Mouse (Mus musculus) heart, adult 2 months (tissue): ENCODE results near the gene Nup93. TPM values are rescaled to one million over a fixed set of nuclear protein-coding genes. Genes with fewer than 3 reads are reported as not detected.
A peak's percentile ranks its signal among the peaks of the same experiment; 100 is the strongest.

Experiments
- DNase-seq, 2 experiments: peaks; one replicate each; pipeline ENCODE4 v3.0.0; 2021
- H3K27ac ChIP-seq: fragments of 200-600 bp; 2 replicates; pipeline ENCODE4 v1.8.1; 2022
- H3K27me3 ChIP-seq: fragments of 200-500 bp; 2 replicates; pipeline ENCODE4 v1.6.1; 2012; ENCODE audit warnings: mild to moderate bottlenecking, low read length, inconsistent platforms, mixed read lengths; ENCODE audit not compliant: control insufficient read depth, insufficient read depth
- H3K36me3 ChIP-seq: fragments of 200-500 bp; 2 replicates; pipeline ENCODE4 v1.6.1; 2012; ENCODE audit warnings: low read length, inconsistent platforms; ENCODE audit not compliant: control insufficient read depth, insufficient read depth
- H3K4me1 ChIP-seq: fragments of 200-500 bp; 2 replicates; pipeline ENCODE4 v1.6.1; 2011; ENCODE audit warnings: low read length; ENCODE audit not compliant: control insufficient read depth, insufficient read depth
- H3K4me3 ChIP-seq: fragments of 200-600 bp; 2 replicates; pipeline ENCODE4 v1.8.1; 2022
- H3K79me2 ChIP-seq: fragments of 200-500 bp; replicated peaks from 2 replicates; pipeline ENCODE4 v1.6.1; 2012; ENCODE audit warnings: mild to moderate bottlenecking, inconsistent platforms, low read length, moderate library complexity, mixed read lengths; ENCODE audit not compliant: control insufficient read depth, insufficient read depth
- H3K9ac ChIP-seq: fragments of 200-500 bp; 2 replicates; pipeline ENCODE4 v1.6.1; 2012; ENCODE audit warnings: low read depth, mild to moderate bottlenecking, control low read depth, inconsistent platforms, low read length, mixed read lengths
- CTCF ChIP-seq: fragments of 200-600 bp; IDR thresholded peaks from 2 replicates; pipeline ENCODE4 v1.8.1; 2022; ENCODE audit warnings: antibody characterized with exemption, mild to moderate bottlenecking, moderate library complexity
- EP300 ChIP-seq: fragments of 200-500 bp; IDR thresholded peaks from 2 replicates; pipeline ENCODE4 v1.6.1; 2011; ENCODE audit warnings: low read depth, low read length, control low read depth; ENCODE audit not compliant: insufficient read depth
- POLR2A ChIP-seq: fragments of 200-500 bp; IDR thresholded peaks from 2 replicates; pipeline ENCODE4 v1.6.1; 2011; ENCODE audit warnings: mild to moderate bottlenecking, low read depth, low read length, control low read depth; ENCODE audit not compliant: insufficient read depth
- WGBS: fragments of 180-500 bp; shearing (Covaris S2); methylation state at CpG from one replicate; pipeline ENCODE4 v1.1.7; 2018; 5-methylcytosine and 5-hydroxymethylcytosine counted together
- intact Hi-C: fragments of 180-260 bp; cut with DNase I; formaldehyde crosslinking; loops from one replicate; pipeline ENCODE4 v1.15.1; 2025
- polyA plus RNA-seq: library from polyadenylated mRNA; depleted of rRNA; stranded (reverse); fragments of >200 nt; gene quantifications from 2 replicates; pipeline ENCODE4 v1.2.3, GENCODE M21; 2012
- total RNA-seq, 2 experiments: library from RNA; stranded (reverse); gene quantifications; 2 replicates each; pipeline ENCODE4 v1.2.3; 2021

Gene Nup93
- total and polyA plus RNA-seq, 3 experiments = 11.7 to 15.5 (median 13.7) TPM

DNA sequence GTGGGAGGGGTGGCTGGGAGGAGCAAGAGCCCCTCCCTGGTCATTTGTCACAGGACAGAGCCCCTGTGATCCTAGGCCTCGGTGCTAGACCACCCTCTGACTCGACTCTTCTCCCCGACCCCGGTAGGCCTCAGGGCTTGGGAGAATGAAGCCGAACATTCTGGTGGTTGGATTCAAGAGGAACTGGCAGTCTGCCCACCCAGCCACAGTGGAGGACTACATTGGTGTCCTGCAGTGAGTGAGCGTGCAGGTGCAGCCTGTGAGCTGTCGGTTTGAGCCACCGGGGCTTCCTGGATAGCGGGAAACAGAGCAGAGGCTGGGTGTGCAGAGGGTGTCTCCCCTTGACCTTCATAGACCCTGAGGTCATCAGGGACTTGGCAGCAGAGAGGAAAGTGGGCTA, 134.1 kb downstream of the Nup93 start:
- H3K27me3 ChIP-seq = no peaks in the 10 kb centered on the region
- TF ChIP-seq CTCF = no peak
- TF ChIP-seq EP300 = no peak
- TF ChIP-seq POLR2A = no peak
- no peaks in the 10 kb centered on the region for H3K36me3 ChIP-seq
- WGBS = 66% methylated on average over 9 of the region's 9 CpGs
- H3K9ac ChIP-seq = no peak overlapping the region
- H3K27ac ChIP-seq = no peak overlapping the region
- no peak overlapping the region for H3K4me3 ChIP-seq
- H3K4me1 ChIP-seq = peaks cover 3% of the 10 kb centered on the region
- intact Hi-C loops = no loop called here
- no peak for DNase-seq
- no peaks in the 10 kb centered on the region for H3K79me2 ChIP-seq

DNA sequence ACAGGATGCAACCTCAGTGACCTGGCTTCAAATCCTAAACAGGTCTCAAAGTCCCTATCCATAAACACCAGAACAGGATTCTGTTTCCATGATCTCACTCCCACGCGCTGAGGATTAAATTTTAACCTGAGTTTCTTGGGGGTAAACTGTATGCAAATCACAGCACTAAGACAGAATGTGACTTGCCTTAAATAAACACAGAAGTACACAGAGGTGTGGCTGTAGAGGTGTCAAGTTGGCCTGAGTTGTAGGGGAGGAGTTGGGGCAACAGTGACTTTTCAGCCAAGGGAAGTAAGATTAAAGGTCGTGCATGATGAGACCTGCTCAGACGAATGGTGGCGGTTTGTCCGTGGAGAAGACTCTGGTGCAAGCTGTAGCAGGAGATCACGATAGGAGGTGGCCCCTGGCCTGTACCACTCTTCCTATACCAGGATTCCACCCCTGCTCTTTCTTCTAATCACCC, 139.7 kb downstream of the Nup93 start:
- H3K79me2 ChIP-seq = no peaks in the 10 kb centered on the region
- no peaks in the 10 kb centered on the region for H3K36me3 ChIP-seq
- H3K27ac ChIP-seq = peak overlapping the region; percentile 86
- H3K27me3 ChIP-seq = no peaks in the 10 kb centered on the region
- H3K9ac ChIP-seq = 0 out of 2 replicates have a peak overlapping the region, but pooled peaks have one; percentile 14
- 47% methylated on average over 7 of the region's 7 CpGs for WGBS
- no peak for DNase-seq
- H3K4me3 ChIP-seq = no peak overlapping the region
- peaks cover 16% of the 10 kb centered on the region for H3K4me1 ChIP-seq
- no peak for TF ChIP-seq CTCF
- 0 out of 2 replicates have a peak, but pooled peaks have one; percentile 17 for TF ChIP-seq EP300
- intact Hi-C loops = no loop called here

DNA sequence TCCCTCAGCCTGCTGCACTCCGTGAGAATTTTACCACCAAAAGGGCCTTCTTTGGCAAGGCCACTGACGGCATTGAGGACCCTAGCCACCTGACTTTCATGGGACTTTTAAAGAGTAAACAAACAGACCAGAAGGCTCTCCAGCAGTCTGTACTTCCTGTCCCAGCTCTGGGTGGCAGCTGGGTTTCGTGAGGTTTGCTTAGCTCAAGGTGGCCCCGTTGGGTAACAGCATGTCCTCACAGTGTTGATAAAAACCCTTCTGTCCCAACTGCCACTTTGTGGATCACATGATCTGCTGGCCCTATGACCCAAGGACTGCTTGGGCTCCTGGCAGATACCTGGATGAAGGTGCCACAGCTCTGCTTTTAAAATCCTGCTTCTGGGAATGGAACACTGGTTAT, 140.2 kb downstream of the Nup93 start:
- Histone ChIP-seq H3K9ac (0 out of 2 replicates have a peak overlapping the region, but pooled peaks have one; percentile 14), H3K79me2 (no peaks in the 10 kb centered on the region), H3K27ac (peak overlapping the region; percentile 86), H3K27me3 (no peaks in the 10 kb centered on the region), H3K4me1 (peaks cover 16% of the 10 kb centered on the region), H3K4me3 (no peak overlapping the region), H3K36me3 (no peaks in the 10 kb centered on the region)
- peak in 1 of 2 experiments; percentile 69 for DNase-seq
- TF ChIP-seq CTCF (no peak), EP300 (peak; percentile 96)
- intact Hi-C loops = no loop called here
- 33% methylated on average over 4 of the region's 4 CpGs for WGBS

DNA sequence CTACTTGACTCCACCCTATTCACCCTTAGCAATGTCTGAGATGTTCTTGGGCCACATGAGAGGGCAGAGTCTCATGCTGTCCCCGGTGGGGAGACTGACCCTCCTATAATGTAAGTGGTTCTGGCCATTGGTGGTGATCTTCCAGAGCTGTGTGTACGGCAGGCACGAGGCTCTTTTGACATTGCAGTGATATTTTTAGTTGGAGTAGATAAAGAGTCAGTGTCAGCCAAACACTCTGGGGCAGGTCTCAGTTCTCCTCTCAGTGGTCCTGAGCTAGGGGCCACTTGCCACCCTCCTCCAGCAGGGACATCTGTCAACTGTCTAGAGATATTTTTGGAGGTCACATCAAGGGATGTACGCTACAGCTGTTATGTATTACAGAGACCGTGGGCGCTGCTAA, 142.9 kb downstream of the Nup93 start:
- Histone ChIP-seq H3K36me3 (no peaks in the 10 kb centered on the region), H3K27ac (peak overlapping the region; percentile 83), H3K79me2 (no peaks in the 10 kb centered on the region), H3K4me3 (no peak overlapping the region), H3K4me1 (peaks cover 23% of the 10 kb centered on the region), H3K27me3 (no peaks in the 10 kb centered on the region), H3K9ac (peak overlapping the region; percentile 1; the same call in 1 of the 2 replicates)
- intact Hi-C loops = no loop called here
- TF ChIP-seq POLR2A (no peak), EP300 (peak; percentile 89)
- DNase-seq = peak in 1 of 2 experiments; percentile 49
- 50% methylated on average over 6 of the region's 6 CpGs for WGBS

DNA sequence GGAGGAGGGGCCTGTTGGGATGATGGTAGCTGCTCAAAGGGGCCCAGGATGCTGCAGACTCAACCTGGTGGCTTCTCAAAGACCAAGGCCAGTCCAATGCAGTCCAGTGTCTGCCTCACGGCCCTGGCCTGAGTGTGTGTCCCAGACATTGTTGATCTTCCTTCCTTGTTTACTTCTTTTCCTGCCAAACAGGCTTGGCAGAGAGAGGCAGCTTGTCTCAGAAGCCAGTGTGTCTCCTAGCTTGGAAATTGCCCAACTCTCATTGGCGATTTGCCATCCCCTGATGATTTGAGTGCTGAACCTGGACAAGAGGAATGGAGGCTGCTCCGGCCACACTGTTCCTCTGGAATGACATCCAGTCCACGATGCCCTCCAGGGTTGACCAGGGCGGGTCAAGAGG, 144.2 kb downstream of the Nup93 start:
- Histone ChIP-seq H3K4me1 (peaks cover 30% of the 10 kb centered on the region), H3K4me3 (no peak overlapping the region), H3K27me3 (no peaks in the 10 kb centered on the region), H3K79me2 (no peaks in the 10 kb centered on the region), H3K27ac (peak overlapping the region; percentile 83), H3K36me3 (no peaks in the 10 kb centered on the region), H3K9ac (no peak overlapping the region)
- intact Hi-C loops = no loop called here
- WGBS = 19% methylated on average over 5 of the region's 5 CpGs
- peak; percentile 82 to 85 for DNase-seq
- TF ChIP-seq CTCF = no peak
- peak; percentile 85 for TF ChIP-seq EP300

DNA sequence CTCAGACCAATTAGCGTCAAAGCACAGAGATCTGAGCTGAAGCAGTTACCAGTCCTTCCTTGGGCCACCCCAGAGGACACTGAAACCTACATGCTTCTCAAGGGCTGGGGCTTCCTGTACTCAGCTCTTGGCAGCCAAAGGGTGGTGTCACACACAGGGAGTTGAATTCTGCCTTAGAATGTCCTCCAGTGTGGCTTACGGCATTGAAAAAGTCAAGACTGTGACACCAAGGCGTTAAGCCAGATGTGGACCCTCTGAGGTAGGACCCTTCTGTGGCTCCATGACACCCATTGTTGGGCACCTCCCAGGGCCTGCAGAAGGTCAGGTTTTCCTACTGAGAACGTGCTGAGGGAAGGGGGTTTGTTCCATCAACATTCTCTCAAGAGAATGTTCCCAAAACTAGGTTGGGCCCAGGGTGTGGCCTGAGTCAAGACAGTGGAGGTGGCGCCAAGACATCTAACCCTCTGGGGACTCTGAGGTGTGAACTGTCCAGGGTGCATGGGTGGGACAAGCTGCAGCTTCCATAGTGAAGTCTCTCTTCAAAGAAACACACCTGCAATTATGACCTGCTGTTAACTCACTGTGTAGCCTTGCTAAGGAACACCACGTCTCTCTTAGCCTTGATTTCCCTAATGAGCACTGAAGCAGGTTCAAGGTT, 147.5 kb downstream of the Nup93 start:
- peak; percentile 47 to 55 for DNase-seq
- H3K9ac ChIP-seq = no peak overlapping the region
- peak overlapping the region; percentile 97 for H3K27ac ChIP-seq
- H3K36me3 ChIP-seq = 0 out of 2 replicates have a peak, but pooled peaks cover 2% of the 10 kb centered on the region
- H3K79me2 ChIP-seq = no peaks in the 10 kb centered on the region
- peaks cover 32% of the 10 kb centered on the region for H3K4me1 ChIP-seq
- TF ChIP-seq CTCF = no peak
- TF ChIP-seq EP300 = no peak
- peak; percentile 40; the same call in 1 of the 2 replicates for TF ChIP-seq POLR2A
- intact Hi-C loops = loop anchor here (2.0 kb wide), 1 partner anchor 15 kb away; no protein-coding TSS in a partner anchor
- WGBS = 66% methylated on average over 6 of the region's 6 CpGs
- H3K27me3 ChIP-seq = no peaks in the 10 kb centered on the region
- H3K4me3 ChIP-seq = no peak overlapping the region
